Mouse (Mus musculus) right cerebral cortex, adult 2 months (tissue): ENCODE results near the gene Faap100.
"Not testable (repeated sequence)": the region's sequence is repeated elsewhere in the genome, so short reads cannot be mapped to it uniquely, and the experiment has no call there.

Experiments
- DNase-seq, 2 experiments: peaks; one replicate each; pipeline ENCODE4 v3.0.0; 2021 to 2022; ENCODE audit warnings: low spot score in 2 of 2

The Faap100 gene

DNA sequence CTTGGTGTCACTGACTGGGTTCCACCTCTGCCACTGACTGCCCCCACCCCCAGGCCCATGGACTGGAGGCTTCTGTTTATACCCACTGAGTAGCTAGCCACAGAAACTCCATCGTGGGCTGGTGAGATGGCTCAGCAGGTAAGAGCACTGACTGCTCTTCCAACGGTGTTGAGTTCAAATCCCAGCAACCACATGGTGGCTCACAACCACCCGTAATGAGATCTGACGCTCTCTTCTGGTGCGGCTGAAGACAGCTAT, 26.5 kb downstream of the Faap100 start:
- not testable (repeated sequence) for DNase-seq

DNA sequence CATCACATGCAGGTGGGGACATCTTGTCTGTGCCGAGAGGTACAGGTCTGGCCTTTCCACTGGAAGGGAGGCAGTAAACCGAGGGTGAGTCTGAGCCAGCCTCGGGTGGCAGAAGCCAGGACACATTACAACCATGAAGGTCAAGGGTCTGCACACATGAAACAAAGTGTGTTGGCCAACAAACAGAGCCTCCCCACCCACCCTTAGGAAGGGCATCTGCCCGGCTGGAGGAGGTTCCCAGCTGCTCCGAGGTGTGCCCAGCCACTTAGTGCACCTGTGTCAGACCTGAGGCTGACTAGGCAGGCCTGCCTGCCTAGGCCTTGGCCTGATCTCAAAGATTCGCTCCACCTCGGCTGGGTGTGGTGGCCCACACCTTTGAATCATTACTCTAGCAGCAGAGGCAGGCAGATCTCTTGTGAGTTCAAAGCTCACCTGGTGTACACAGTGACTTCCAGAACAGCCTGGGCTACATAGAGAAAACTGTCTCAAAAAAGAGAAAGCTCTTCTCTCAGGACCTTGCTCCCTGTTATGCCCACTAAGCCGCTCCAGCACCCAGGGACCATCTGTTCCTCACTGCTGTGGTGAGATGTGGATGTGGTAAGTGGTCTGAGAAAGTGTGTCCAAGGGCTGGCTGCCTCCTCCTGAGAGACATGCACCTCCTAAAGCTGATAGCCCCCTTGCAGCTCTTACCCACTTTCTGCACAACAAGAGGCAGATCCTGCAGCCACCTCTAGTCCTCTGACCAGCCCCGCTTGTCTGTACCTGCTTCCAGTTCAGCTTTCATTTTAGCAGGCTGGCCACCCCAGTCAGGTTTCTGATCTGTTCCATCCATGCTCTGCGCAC, 27.1 kb downstream of the Faap100 start:
- peak in 1 of 2 experiments; percentile 4 for DNase-seq

DNA sequence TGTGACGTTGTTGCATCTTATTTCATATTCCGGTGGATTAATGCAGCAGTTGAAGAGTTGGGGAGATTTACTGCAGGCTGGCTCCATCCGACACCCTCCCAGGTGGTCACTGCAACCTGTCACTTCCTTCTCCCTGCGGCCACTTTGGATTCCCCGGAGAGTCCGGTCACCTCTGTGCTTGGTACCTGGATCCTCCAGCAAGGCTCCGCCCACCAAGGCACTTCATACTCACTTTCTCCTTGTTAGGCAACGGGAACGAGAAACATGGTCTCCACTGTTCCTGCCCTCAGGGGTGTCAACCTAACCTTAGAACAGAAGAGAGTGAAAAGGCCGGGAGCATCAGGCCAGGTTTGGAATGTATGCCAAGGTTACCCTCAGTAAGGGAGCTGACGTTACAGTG, 27.9 kb downstream of the Faap100 start:
- peak in 1 of 2 experiments; percentile 6 for DNase-seq

DNA sequence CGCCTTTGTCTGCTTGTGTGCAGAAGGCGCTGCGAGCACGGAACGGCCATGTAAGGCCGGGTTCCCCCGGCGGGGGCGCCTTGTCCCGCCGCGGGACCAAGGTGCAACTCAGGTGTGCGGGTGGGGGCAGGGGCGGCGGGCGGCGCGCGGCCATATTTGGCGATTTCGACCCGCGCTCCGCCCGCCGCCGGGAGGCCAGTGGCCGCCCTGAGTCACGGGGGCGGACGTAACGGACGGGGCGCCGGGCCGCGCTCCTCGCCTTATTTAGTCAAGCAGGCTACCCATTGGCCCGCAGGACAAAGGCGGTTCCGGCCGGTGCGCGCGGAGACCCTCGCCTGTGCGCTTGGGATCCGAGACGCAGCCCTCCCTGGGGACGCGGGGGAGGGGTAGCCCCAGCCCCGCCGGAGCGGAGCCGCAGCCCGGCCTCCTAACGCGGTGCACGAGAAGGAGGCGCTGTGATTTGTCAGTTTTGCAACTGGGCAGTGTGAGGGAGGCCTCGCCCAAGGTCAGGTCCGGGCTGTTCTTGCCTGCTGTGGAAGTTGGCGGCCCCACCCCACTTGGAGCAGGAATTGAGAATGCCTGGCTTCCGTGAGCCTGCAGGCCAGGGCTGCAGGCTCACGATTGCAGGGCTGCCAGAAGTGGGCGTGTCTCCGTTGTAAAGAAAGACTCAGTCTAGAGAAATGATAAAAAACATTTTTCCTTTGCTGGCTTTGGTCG, 28.4 kb downstream of the Faap100 start:
- peak; percentile 55 to 73 for DNase-seq

DNA sequence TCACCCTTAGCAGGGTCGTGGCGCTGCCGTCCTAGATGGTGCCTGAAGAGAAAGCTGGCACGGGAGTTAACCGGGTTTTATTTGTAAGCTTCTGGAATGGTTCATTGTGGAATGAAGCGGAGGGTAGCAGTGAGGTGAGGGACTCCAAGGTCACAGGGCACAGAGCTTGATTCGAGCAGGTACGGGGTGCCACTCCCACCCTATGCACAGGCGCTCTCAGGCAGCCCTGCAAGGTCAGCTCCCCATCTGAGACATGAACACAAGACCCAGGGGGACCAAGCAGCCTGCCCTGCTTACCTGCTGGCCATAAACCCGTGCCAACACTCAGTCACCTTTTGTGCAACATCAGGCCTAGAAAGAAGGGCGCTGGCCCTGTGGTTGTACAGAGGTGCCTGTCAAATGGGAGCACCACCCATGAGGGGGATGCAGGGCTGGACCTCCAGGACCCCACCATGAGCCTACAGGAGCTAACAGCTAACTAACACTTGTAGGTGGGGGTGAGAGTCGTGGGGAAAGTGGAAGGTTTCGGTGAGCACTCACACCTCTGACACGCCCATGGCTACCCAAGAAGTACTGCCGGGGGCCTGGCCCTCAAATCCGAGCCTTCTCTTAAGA, 29.1 kb downstream of the Faap100 start:
- peak in 1 of 2 experiments; percentile 22 for DNase-seq

DNA sequence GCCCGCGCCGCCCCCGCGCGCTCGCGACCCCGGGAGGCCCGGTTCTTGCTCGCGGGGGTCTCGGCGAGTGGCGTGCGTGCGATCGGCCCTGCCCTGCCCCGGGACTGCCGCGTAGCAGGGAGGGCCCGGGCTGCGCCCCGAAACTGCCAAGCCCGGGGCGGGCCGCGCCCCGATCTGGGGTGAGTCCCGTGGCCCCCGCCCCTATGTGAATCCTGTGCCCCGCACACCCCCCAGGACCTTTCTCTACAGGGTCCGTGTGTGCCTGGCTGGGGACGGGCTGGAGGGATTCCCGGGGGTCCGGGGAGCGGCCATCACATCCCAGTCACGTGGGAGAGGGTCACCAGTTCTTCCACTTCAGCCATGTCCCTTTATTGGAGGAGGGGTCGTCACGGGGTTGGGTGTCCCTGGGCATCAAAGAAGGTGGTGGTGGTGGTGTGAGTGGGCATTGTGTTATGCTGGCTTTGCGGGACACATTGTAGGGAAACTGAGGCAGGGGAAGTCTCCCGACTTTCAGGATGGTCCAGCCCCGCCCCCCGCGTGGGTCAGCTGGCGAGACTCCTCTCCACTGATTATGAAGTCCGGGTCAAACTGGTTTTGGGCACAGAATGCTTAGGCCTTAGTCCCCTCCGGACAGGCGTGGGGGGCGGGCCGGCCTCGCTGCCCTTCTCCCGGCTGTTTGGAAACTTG, 29.7 kb downstream of the Faap100 start:
- peak in 1 of 2 experiments; percentile 44 for DNase-seq

DNA sequence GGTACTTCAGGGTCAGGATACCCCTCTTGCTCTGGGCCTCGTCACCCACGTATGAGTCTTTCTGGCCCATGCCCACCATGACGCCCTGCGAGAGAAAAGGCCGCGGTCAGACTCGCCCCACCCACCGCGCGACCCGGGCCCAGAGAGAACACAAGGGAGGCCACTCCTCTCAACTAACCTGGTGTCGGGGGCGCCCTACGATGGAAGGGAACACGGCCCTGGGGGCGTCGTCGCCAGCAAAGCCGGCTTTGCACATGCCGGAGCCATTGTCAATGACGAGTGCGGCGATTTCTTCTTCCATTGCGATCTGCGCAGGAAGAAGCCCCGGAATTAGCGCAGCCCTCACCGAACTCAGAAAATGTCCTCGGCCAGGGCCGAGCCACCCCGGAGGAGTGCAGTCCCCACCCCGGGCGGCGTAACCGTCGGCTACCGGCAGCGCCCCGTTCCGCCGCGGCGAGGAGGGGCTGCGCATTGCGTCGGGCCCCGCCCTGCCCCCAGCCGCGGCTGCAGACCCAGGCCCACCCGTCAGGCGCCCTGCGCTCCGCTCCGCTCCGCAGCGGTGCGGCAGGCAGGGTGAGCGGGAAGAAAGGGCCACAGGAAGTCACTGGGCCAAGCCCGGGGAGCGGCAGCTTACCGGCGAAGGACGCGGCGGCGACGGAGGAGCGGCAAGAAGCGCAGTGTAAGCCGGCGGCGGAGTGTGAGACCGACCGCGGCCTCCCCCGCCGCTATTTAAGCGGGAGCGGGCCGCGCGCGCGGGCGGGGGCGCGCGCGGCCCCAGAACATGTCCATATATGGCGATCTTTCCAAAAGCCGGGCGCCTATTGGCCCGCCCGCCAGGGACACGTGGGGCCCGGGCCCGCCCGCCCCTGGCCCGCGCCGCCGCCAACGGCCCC, 30.5 kb downstream of the Faap100 start, which contains the start of gene Actg1:
Gene Actg1 (minus strand): TSS at position 752 of the 893 bp plus-strand sequence.
- peak; percentile 72 to 79 for DNase-seq

DNA sequence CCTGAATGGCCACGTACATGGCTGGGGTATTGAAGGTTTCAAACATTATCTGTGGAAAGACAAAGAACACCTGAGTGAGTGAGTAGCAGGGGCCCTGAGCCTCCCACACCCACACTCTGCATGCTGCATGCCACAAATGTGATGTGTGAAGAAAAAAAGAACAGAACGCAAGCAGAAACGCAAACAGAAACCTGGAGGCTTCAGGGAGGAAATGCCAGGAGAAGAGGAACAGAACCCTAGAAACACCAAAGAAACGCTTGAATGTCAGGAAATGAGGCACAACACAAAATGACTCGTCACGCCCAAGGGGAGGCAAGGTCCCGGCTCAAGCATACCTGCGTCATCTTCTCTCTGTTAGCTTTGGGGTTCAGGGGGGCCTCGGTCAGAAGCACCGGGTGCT, 31.3 kb downstream of the Faap100 start:
- no peak for DNase-seq

DNA sequence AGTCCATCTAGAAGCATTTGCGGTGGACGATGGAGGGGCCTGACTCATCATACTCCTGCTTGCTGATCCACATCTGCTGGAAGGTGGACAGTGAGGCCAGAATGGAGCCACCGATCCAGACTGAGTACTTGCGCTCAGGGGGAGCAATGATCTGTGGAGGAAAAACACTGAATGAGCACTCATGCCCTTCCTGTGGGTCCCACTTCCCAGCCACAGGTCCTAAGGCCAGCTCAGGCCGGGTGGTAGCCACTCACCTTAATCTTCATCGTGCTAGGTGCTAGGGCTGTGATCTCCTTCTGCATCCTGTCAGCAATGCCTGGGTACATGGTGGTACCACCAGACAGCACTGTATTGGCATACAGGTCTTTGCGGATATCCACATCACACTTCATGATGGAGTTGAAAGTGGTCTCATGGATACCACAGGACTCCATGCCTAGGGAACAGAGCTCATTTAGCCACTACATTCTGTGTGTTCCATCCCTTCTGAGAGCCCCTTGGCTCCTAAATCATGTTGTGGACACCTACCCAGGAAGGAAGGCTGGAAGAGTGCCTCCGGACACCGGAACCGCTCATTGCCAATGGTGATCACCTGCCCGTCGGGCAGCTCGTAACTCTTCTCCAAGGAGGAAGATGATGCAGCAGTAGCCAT, 32.1 kb downstream of the Faap100 start:
- not testable (repeated sequence) for DNase-seq

DNA sequence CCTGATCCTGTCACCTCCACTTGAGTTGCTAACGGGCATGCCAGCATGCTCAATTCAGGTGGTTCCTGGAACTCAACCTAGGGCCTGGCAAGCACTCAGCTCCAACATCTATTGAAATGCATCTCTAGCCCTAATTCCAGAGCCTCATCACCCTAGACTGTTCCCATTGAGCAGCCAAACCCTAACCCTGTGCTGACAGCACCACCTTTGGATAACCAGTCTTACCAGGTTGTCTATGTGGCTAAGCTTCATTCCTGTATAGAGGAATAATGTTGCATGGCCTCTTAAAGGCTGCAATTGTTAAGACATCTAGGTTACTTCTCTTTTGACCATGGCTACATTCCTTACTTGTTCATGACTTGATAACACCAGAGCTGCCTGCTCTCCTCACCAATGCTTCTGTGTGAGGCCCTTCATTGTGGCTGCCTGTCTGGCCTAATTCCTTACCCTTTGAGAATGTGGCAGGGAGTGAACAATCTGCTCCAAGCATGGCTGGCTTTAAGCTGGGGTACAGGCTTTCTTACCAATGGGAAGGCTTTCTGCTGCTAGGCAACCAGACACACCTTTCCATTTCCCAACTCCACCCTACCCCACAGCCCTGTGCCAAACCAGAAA, 33.4 kb downstream of the Faap100 start:
- DNase-seq = no peak

DNA sequence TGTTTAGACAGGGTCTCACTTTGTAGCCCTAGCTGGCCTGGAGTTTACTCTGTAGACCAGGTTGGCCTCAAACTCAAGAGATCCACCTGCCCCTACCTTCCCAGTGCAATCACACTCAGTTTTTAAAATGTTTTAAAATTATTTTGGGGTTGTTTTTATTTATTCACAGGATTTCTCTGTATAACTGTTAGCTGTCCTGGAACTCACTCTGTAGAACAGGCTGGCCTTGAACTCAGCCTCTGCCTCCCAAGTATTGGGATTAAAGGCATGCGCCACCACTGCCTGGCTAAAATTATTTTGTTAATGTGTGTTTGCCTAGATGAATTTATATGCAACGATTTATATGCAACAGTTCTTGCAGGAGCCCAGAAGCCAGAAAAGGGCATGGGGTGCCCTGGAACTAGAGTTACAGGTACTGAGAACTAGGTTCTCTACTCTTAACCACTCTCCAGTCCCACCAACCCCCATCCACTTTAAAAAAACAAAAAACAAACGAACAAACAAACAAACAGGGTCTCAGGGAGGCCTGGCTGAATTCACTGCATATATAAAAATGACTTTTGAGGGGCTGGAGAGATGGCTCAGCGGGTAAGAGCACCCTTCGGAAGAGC, 34.1 kb downstream of the Faap100 start:
- no peak for DNase-seq

DNA sequence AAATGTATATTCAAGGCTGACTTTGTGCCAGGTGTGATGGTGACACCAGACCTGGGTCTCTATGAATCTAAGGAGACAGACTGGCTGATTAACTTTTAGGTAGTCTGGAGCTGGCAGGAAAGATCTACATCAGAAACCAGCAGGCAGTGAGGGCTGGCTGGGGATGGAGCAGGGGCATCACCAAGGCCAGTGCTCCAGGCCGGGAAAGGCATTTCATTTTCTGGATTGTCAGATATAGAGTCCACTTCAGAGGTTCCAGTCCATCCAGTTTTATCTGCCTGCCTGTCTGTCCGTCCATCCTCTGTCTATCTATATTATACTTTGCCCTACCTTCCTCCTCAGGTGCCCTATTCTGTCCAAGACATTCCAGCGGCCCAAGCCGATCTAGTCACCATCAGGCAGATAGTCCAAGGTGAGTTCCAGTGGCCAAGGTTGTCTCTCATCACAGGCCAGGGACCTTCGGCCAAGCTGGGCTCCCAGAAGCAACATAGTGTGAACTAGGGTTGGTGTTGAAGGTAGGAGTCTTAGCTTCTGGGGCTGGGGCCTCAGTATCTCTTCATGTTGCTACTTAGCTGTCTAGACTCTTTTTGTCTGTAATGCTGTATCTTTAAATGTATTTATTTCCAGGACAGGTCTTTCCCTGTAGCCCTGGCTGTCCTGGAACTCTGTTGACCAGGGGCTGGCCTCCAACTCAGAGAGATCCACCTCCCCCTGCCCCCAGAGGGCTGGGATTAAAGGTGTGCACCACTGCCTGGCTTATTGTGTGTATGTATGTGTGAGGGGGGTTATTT, 34.9 kb downstream of the Faap100 start:
- DNase-seq = no peak

DNA sequence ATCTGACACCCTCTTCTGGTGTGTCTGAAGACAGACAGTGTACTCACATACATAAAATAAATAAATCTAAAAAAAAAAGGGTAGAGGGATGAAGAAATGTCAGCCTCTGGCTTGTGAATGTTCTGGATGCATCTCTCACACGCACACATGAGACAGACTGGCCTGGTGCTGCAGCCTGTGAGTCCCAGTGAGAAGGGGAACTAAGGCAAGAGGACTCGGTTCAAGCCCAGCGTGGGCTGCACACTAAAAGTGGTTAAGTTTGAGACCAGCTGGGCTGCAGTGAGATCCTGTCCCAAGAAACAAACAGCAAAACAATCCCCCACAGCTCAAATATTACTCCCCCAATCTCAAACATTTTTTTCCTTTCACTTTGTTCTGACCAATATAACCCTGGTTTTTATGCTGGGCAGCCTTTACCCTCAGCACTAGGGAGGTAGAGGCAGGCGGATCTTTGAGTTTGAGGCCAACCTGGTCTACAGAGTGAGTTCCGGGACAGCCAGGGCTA, 35.9 kb downstream of the Faap100 start:
- no peak for DNase-seq

DNA sequence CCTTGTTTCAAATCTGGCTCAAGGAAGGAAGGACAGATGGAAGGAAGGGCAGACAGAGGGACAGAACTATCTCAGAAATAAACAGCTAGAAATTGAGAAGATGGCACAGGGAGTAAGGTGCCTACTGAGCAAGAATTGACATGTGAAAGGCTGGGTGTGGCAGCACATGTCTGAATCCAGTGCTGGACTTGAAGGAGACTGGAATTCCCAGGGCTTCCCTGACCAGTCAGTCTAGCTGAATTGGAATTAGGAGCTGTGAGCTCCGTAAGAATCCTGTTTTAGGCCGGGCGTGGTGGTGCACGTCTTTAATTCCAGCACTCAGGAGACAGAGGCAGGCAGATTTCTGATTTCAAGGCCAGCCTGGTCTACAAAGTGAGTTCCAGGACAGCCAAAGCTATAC, 36.9 kb downstream of the Faap100 start:
- DNase-seq = no peak

DNA sequence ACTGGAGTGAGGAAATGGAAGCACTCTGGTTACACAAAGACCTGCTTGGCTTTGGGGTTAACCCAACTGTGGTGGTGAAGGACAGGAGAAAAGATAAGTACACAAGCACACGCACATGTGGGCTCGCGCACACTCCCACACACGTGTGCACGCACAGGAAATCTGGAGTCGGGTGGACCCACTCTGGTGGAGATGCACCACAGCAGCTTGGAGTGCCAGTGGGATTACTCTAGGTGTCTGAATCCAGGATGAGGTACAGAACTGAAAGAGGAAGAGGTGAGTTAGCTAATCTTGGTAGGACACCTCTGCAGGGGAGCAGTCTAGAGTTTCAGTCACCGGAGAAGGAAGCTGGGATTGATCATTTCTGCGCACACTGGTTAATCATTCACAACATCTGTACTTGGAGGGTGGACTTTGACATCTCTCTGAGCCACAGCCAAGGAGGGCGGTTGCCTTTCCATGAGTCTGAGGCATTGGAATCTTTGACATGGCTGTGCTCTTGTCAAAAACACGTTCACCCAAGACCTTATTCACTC, 38.5 kb downstream of the Faap100 start:
- DNase-seq = no peak

DNA sequence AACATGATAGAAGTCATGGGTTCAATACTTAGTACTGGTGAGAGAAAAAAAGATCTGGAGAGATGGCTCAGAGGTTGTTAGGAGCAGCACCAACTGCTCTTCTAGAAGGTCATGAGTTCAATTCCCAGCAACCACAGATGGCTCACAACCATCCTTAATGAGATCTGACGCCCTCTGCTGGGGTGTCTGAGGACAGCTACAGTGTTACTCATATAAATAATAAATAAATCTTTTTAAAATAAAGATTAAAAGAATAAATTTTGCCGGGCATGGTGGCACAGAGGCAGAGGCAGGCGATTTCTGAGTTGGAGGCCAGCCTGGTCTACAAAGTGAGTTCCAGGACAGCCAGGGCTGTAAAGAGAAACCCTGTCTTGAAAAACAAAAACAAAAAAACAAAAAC, 39.8 kb downstream of the Faap100 start:
- DNase-seq = no peak

DNA sequence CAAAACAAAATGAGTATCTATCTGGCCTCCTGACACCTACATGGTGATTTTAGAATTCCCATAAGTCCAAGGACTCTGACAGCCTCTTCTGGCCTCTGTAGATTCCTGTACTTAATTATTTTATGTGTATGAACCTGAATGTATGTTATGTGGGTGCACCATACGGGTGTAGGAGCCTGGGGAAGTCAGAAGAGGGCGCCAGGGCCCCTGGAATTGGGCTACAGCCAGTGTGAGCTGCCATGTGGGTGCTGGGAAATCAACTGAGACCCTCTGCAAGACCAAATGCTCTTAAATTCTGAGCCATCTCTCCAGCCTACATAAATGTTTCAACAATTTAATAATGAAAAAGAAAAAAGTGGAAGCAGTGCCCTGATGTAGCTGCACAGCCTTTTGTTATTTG, 41.1 kb downstream of the Faap100 start:
- no peak for DNase-seq

DNA sequence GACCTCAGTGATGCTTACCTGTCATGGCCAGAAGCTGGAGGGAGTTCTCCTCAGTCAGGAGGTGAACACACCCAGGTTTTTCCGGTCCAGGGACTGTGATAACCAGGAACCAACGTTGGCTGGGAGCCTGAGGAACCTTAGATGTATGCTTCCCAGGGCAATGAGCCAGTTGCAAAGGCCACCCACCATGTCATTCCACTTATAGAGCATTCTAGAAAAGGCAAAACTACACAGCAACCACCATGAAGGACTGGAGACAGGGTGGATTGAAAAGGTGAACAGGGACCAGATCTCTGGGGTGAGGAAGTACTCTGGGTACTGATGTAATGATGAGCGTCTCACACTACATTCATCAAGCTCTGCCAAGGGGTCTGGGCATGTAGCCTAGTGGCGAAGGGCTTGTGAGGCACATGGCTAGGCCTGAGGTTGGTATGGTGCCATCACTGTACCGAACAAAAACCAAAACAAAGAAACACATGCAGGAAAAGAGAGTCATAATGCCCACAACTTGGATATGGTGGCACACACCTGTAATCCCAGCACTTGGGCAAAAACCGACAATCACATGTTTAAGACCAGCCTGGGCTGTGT, 43.0 kb downstream of the Faap100 start:
- DNase-seq = no peak
